Mouse (Mus musculus) cerebellum, adult 2 months (tissue): ENCODE measurements around the gene Xpo5. TPM values are rescaled to one million over a fixed set of nuclear protein-coding genes. Genes with fewer than 3 reads are reported as not detected.

Experiments used
- DNase-seq, 2 experiments: peaks; one replicate each; pipeline ENCODE4 v3.0.0; 2021
- H3K27ac ChIP-seq: fragments of 200-500 bp; 2 replicates; pipeline ENCODE4 v1.5.1; 2012; ENCODE audit warnings: low read length, control low read depth, inconsistent platforms; ENCODE audit not compliant: insufficient read depth
- H3K27me3 ChIP-seq: fragments of 200-500 bp; 2 replicates; pipeline ENCODE4 v1.6.1; 2012; ENCODE audit warnings: inconsistent platforms, mild to moderate bottlenecking, low read length, moderate library complexity; ENCODE audit not compliant: control insufficient read depth, insufficient read depth
- H3K4me1 ChIP-seq: fragments of 200-500 bp; 2 replicates; pipeline ENCODE4 v1.6.1; 2011; ENCODE audit warnings: low read length; ENCODE audit not compliant: control insufficient read depth, insufficient read depth
- H3K4me3 ChIP-seq: fragments of 200-500 bp; replicated peaks from 2 replicates; pipeline ENCODE3; 2011; ENCODE audit warnings: mild to moderate bottlenecking, low read depth, low read length, control low read depth; ENCODE audit not compliant: insufficient read depth
- CTCF ChIP-seq: fragments of 200-500 bp; IDR thresholded peaks from 2 replicates; pipeline ENCODE4 v1.5.1; 2011; ENCODE audit warnings: low read depth, mild to moderate bottlenecking, control low read depth, low read length, moderate library complexity, borderline replicate concordance; ENCODE audit not compliant: insufficient read depth
- POLR2A ChIP-seq: fragments of 200-500 bp; IDR thresholded peaks from 2 replicates; pipeline ENCODE4 v1.6.1; 2011; ENCODE audit warnings: low read length, control low read depth, borderline replicate concordance; ENCODE audit not compliant: insufficient read depth
- WGBS: fragments of 180-500 bp; shearing (Covaris S2); methylation state at CpG from one replicate; pipeline ENCODE4 v1.1.7; 2018; 5-methylcytosine and 5-hydroxymethylcytosine counted together
- polyA plus RNA-seq: library from polyadenylated mRNA; depleted of rRNA; stranded (reverse); fragments of >200 nt; gene quantifications from 2 replicates; pipeline ENCODE4 v1.2.3, GENCODE M21; 2012; rRNA removed

The Xpo5 gene
- polyA plus RNA-seq, 1 experiment: 39.1 TPM

DNA sequence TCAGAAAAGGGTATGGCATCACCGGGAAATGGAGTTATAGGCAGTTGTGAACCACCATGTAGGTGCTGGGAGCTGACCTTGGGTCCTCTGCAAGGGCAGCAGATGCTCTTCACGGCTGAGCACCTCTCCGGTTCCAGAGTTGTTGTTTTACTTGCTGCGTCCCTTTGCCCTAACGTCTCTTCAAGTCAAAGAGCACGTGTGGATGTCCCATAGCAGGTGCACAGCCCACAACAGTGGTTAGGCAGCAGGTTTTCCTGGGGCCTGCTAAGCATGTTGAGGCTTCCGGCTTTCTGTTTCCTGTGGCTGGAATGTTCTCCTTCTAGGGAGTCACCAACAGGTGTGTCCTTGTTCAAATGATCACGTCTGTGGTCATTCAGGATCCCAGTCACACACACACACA lies 81.3 kb downstream of the Xpo5 start:
- WGBS: 84% methylated on average over 8 of the region's 8 CpGs
- Histone ChIP-seq H3K4me3 (no peak overlapping the region), H3K4me1 (peaks cover 3% of the 10 kb centered on the region; the same call in 1 of the 2 replicates), H3K27me3 (no peaks in the 10 kb centered on the region), H3K27ac (no peak overlapping the region)
- DNase-seq: no peak
- TF ChIP-seq POLR2A (no peak), CTCF (no peak)

DNA sequence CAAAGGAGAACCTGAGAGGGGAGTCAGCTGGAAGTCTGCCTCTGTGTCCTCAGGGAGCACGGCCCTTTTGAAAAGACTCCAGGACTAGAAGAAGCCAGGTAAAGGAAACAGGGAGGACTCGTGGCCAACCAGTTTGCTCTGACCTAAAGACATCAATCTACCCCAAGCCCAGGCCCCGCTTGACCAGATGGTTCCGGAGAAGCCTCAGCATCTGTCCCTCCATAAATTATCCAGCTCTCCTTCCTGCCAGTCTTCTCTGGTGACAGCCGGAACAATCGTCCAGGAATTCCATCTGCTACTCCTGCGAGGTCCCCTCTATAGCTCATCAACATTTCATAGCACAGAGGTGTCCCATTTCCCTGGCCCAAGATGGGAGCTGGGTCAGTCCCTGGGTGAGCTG lies 82.1 kb downstream of the Xpo5 start:
- TF ChIP-seq CTCF (no peak), POLR2A (no peak)
- Histone ChIP-seq H3K27ac (no peak overlapping the region), H3K27me3 (no peaks in the 10 kb centered on the region), H3K4me1 (peaks cover 3% of the 10 kb centered on the region; the same call in 1 of the 2 replicates), H3K4me3 (no peak overlapping the region)
- WGBS: 16% methylated on average over 7 of the region's 7 CpGs
- no peak for DNase-seq

DNA sequence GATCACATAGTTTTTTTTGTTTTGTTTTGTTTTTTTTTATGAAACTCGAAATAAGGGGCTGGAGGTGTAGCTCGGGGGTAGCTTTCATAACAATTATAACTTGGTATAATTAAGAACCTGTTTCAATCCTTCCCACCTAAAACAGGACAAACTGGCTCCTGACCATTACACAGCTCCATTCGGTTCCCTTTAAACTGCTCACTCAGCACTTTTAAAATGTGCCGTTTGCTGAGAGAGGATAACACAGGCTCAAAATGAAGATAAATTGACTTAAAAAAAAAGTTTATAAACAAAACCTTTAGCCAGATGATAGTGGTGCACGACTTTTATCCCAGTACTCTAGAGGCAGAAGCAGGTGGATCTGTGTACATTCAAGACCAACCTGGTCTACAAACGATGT lies 82.8 kb downstream of the Xpo5 start:
- Histone ChIP-seq H3K4me3 (no peak overlapping the region), H3K27ac (no peak overlapping the region), H3K27me3 (no peaks in the 10 kb centered on the region), H3K4me1 (peaks cover 3% of the 10 kb centered on the region; the same call in 1 of the 2 replicates)
- no peak for DNase-seq
- WGBS: 64% methylated on average over 6 of the region's 6 CpGs
- TF ChIP-seq CTCF (no peak), POLR2A (no peak)

DNA sequence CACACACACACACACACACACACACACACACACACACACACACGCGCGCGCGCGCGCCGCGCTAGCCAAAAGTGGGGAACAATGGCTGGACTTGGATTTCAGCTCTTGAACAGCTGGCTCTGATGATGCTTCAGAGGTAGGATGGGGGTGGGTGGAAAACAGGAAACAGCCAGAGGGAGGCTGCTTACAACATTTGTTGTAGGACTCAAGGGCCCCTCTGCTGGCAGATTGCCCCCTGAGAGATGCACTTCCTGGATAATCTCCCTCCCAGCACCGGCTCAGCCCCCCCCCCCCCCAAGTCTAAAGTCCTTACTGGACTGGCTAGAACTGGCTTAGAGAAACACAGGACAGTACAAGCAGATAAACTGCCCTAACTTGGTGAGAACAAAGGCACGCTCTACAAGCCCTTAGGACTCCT lies 85.1 kb downstream of the Xpo5 start:
- H3K27me3 ChIP-seq: no peaks in the 10 kb centered on the region
- no peak overlapping the region for H3K27ac ChIP-seq
- no peak for DNase-seq
- TF ChIP-seq POLR2A (no peak), CTCF (no peak)
- no peak overlapping the region for H3K4me3 ChIP-seq
- no peaks in the 10 kb centered on the region for H3K4me1 ChIP-seq
- 56% methylated on average over 11 of the region's 11 CpGs for WGBS

Other genes starting within 250 kb of the Xpo5 start
- 195 and 196 TPM in 2 replicates for gene Vegfa, start 170.4 kb upstream of the Xpo5 start, polyA plus RNA-seq
- 131 and 134 TPM in 2 replicates for gene Mrps18a, start 91.8 kb upstream of the Xpo5 start, polyA plus RNA-seq
- 10.5 and 11.9 TPM in 2 replicates for gene Rsph9, start 58.6 kb upstream of the Xpo5 start, polyA plus RNA-seq
- gene Mad2l1bp, start 49.2 kb upstream of the Xpo5 start, polyA plus RNA-seq: 17.4 TPM in 2 replicates
- gene Gtpbp2, start 41.8 kb upstream of the Xpo5 start, polyA plus RNA-seq: 194 and 205 TPM in 2 replicates
- 5.8 and 6.7 TPM in 2 replicates for gene Polh, start 137 bp upstream of the Xpo5 start, polyA plus RNA-seq
- 62.5 and 65.2 TPM in 2 replicates for gene Polr1c, start 45.3 kb downstream of the Xpo5 start, polyA plus RNA-seq
- gene Yipf3, start 45.3 kb downstream of the Xpo5 start, polyA plus RNA-seq: 111 and 117 TPM in 2 replicates
- gene Lrrc73, start 50.7 kb downstream of the Xpo5 start, polyA plus RNA-seq: 26.8 and 28.1 TPM in 2 replicates
- 64.8 and 65.9 TPM in 2 replicates for gene Tjap1, start 80.2 kb downstream of the Xpo5 start, polyA plus RNA-seq
- gene Dlk2, start 94.6 kb downstream of the Xpo5 start, polyA plus RNA-seq: 8.8 and 9.0 TPM in 2 replicates
- 17.2 and 18.6 TPM in 2 replicates for gene Abcc10, start 125.6 kb downstream of the Xpo5 start, polyA plus RNA-seq
- 27.4 and 27.8 TPM in 2 replicates for gene Zfp318, start 180.9 kb downstream of the Xpo5 start, polyA plus RNA-seq
- gene Crip3, start 226.1 kb downstream of the Xpo5 start, polyA plus RNA-seq: 3.7 and 4.6 TPM in 2 replicates
- gene Slc22a7, start 235.7 kb downstream of the Xpo5 start, polyA plus RNA-seq: 0.71 and 0.72 TPM in 2 replicates